Mouse (Mus musculus) thymus, postnatal 0 days (tissue): Measurements from ENCODE around the gene Klhl35. TPM values are rescaled to one million over a fixed set of nuclear protein-coding genes. Genes with fewer than 3 reads are reported as not detected.
A peak's percentile ranks its signal among the peaks of the same experiment; 100 is the strongest.

Experiments
- DNase-seq: peaks from one replicate; pipeline ENCODE4 v3.0.0-alpha.2; 2015; ENCODE audit warnings: low spot score
- polyA plus RNA-seq: library from polyadenylated mRNA; unstranded; fragments of >200 nt; fragmentation: Nextera tagmentation; extraction: Ambion mirVana; gene quantifications from 2 replicates; pipeline ENCODE4 v1.2.1, GENCODE M21; 2015

Klhl35 gene
- 0.90 and 1.1 TPM in 2 replicates for polyA plus RNA-seq

DNA sequence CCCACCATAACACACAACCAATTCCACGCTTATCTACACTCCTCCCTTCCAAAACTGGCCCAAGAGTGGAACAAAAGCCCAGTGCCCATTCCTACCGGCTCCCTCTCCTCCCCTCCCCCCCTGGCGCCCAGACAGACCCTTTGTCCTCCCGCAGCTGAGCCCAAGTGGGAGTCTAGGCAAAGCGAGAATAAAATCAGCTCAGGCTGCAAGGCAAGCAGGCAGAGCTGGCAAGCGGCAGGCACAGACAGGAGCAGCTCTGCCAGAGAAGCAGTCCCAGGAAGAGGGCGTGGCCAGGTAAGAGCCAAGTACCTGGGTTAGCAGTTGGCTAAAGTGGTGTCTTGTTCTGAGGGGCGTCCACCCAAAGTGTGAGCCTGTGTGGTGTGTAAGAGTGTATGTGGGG lies at the start of gene Klhl35:
TSS of gene Klhl35 (plus strand) at position 194 of the 400 bp plus-strand sequence.
- DNase-seq = no peak

DNA sequence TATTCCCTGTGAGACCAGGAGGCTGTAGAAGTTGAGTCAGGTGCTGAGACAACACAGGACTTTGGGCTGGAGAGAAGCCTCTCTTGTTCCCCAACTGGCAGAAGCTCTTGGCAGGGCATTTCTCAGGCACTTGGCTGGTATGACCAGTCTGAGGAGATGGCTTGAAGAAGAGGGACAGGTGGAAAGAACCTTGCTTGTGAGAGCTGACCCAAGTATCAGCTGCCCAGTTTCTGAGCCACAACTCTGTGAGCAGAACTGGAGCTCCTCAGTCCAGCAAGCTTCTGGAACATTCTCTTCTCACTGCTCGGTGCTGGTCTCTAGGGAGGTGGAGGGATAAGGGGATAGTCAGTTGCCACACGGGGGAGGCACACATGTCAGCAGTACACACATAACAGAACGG lies 46.5 kb upstream of the Klhl35 start:
- no peak for DNase-seq

DNA sequence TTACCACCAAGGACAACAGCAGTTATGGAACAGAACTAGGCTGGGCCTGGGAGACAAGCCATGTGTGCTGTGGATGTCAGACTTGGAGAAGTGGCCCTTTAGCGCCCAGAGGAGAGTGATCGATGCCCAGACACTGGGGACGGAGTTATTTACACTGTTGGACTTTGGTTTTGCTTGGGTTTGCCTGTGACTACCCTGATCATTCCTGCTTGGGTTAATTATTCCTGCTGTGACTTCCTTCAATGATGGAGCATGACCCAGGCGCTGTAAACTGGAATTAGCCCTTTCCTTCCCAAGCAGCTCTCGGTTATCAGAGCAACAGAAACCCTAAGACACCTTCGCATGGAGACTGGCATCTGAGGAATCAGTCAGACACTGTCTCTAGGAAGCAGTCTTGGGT lies 44.8 kb upstream of the Klhl35 start:
- no peak for DNase-seq

DNA sequence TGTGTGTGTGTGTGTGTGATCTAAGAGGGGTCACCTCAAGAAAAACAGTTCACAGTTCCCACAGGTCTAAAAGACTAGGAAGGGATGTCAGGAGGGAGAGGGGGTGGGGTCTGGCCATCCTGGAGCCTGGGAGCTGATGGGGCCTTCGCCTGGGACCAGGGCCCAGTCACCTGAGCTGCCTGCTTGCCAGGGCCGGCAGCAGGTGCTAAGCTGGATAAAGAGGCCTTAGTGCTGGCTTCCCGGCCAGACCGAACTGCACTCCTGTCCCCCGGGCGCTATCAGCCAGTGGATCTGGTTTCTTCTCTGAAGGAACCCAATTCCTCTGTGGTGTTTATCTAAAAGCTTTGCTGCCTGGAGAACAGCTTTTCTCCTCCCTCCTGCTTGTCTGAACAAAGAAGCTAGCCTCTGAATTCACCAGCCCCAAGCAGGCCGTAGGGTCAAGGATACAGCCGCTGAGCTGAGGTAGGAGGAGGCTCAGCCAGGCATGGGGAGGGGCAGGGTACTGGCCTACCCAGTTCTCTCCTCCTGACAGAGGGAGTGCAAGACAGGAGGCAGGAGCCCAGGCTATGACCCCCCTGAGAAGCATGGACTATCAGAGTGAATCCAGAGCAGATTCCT lies 41.2 kb upstream of the Klhl35 start:
- no peak for DNase-seq

DNA sequence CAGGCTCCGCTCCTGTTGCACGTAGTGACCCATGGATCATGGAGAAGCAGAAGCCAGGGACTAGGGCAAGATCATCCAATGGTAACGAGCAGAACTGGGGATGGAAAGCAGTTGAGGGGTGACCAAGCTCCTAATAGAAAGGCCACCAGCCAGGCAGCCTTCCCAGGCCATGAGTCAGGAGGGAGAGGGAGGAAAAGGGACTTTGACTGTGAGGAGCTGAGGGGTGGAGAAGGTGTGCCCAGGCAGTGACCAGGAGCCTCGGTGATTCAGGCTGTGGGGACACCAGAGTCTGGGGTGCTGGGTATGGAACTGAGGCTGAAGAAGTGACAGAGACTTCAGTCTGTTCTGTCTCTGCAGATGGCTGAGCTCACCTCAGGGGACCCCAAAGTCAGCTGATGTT lies 40.1 kb upstream of the Klhl35 start:
- DNase-seq = no peak

DNA sequence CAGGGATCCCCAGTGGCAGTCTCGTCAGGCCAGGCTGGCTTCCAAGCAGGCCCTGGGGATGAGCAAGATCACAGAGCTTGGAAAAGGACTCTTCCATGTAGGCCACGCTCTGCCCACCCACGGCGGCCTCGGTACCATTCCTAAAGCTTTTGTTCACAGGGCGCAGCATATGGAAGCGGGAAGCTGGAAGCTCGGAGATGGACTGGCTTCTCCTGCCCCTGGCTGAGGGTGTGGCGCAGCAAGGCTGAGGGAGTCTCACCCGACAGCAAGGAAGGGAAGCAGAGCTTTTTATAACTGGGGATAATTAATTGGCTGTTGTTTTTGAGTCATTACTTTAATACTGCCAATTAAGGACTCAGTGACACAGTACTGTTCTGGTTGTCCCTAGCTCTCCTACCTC lies 38.8 kb upstream of the Klhl35 start:
- no peak for DNase-seq

DNA sequence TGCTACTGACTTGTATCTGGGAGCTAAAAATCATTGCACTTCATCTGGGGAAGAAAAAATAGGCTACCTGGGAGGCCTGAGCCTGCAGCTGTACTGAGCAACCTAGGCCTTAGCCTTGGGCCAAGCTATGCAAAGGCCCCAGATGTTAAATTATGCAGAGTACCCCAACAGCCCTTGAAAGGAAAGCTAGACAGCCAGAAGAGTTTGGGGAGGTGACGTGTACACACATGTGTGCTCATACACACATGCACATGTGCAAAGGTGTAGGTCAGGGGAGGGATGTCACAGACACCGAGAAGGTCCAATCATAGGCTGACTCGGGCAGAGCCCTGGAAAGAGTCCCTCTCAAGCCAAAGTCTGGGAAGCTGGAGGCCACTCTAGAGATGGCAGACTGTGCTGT lies 37.8 kb upstream of the Klhl35 start:
- DNase-seq = no peak

DNA sequence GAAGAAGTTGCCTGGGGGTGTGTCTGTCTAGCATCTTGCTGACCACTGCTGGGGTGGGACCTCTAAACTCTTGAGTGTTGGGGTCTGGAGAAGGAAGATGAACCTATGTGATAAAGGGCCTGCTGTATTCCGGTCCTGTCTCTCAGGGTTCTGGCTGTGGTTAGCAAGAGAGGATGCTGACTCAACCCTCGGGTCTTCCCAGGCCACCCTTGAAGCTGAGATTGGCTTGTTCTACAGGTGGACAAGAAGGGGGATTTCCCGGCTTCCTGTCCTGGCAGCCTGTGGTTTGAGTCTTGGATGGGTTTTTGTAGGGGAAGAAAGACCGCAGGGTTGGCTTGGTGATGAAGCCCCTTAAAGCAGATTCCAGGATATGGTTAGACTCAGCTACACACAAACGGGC lies 37.0 kb upstream of the Klhl35 start:
- no peak for DNase-seq

DNA sequence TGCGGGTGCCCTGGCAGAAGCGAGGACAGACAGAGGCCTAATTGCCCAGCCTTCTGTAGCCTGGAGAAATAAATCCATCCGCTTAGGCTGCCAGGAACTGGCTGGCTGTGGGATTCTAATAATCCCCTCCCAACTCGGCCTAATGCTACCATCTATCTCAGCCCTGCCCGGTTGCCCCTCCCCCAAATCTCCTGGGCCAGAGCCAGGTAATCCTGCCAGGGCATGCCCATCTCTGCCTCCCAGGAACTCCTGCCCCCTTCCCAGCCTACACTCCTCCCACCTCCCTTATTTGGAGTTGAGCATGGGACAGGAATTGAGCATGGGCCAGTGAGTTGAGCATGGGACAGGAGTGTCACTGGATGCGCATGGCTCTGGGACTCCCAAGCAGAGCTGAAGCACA lies 36.0 kb upstream of the Klhl35 start:
- DNase-seq = no peak

DNA sequence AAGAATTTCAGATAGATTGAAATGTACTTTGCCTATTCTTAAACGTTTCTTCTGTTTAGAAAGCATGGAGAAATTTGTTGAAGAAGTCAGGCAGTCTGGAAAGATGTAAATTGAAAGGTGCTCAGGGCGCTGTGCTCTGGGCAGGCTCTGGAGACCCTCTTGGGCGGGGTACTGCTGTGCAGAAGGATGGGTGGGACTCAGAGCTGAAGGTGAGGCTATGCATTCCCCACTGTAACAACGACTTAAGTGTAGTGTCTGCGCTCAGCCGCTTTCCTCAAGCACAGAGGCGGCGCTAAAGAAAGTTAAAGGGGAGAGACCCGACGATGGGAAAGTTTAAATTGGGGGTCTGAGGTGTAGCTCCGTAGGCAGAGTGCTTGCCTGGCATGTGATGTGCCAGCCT lies 35.6 kb upstream of the Klhl35 start:
- DNase-seq = no peak

DNA sequence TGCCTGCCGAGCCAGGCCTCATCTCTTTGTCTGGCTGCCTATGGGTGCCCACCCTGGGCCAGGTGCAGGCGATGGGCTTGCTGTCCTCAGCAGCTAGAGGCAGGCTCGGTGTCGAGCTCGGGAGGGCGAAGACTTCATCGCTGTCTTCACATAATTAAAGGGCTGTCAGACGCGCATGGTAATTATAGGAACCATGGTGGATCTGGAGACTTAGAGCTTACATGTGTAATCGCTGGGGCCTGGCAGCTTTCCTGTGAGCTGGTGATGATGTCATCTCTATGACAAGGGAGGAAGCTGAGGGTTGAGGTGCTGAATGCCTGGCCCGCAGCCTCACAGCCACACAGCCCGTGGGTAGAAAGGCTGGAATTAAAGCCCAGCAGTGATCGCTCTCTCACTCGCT lies 33.6 kb upstream of the Klhl35 start:
- DNase-seq = peak; percentile 30

DNA sequence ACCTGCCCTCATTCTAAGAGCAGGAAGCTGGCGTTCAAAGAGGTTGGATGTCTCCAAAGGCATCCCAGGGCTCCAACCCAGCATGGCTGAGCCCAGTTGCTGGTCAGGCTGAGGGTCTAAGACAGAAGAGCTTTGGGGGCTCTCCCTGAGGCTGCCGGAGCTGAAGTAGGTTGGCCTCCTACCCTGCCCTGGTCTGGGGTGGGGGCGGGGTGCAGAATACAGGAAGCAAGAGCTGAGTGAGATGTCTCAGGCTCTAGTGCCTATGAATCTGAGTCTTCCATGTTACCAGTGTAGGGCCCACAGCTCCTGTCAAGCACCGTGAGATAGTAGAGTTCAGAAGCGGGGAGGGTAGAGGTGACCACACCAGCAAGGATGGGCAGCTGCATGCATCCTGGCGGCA lies 32.9 kb upstream of the Klhl35 start:
- no peak for DNase-seq

DNA sequence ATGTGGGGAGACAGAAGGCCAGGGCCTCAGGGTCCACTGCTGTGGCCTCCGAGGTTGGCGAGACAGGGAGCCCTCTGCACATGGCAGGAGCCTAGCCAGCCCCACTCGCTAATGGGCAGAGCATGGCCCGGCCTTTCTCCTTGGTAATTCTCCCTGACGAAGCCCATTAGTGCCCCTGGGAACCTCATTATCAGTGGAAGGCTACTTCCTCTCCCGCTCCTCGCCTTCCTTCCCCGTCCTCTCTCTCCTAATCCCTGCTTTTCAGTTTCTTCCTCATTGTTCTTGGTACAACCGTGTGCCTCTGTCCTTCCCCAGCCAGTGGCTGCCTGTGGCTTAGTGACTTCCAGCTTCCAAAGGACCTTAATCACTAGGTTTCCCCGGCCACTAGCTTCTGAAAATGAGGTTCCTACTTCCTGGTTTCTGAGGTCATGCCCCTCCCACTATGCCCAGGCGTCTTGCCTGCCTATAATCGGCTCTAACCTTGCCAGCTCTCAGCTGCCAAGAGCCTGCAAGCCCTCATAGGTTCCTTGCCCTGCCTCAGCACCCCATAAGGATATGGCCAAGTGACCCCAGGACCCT lies 31.0 kb upstream of the Klhl35 start:
- peak; percentile 21 for DNase-seq

DNA sequence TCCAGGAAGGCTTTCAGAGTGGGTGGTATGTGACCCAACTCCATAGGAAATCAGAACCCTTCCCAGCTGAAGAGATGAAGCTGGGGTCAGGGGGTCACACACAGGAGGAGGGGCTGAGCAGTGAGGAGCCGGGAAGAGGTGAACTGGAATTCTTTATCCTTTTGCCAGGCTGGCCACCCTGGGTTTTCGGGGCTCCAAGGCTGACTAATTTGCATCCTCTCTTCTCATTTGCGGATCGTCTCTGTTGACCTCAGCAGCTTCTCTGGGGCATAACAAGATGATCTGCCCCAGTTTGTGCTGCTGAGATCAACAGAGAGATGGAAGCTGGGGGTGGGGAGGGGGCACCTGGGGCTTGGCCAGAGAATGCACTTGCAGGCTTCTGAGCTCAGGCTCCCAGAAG lies 29.3 kb upstream of the Klhl35 start:
- no peak for DNase-seq

DNA sequence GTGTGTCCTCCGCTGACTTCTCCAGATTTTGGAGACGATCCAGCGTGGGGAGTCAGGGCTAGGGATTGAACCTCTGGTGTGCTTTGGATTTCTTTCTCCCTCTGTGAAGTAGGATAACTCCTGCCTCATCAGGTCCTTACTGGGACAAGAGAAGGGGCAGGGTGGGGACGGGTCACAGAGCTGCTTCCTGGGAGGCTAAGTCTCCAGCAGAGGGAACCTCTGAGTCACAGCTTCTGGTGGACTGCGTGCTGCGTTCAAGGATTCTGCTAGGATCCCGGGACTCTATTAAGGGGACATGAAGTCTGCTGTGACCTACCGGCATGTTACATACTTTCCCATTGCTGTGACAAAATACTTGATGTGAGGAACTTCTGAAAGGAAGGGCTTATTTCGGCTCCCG lies 26.9 kb upstream of the Klhl35 start:
- no peak for DNase-seq

DNA sequence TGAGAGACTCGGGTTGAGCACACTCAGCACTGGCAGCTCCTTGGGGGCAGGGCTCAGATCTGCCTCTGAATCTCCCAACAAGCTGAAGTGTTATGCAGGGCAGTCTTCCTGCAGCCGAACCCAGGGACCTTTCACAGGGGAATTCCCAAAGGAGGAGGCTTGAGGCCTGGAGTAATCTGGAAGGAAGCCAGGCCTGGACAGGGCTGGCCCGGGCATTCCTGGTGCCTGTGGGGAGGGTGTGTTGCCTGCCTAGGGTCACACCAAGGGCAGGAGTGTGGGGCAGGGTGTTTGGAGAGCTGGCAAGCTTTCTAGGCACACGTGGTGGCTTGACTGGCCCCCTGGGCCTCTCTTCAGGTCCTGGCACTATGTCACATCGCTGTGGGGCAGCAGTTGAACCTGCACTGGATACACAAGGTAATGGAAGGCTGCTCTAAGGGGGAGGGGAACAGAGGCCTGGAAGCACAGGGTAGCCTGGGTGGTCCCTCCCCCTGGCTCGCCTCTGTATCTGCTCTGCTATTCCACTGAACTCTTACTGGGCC lies 24.2 kb upstream of the Klhl35 start:
- DNase-seq = no peak

DNA sequence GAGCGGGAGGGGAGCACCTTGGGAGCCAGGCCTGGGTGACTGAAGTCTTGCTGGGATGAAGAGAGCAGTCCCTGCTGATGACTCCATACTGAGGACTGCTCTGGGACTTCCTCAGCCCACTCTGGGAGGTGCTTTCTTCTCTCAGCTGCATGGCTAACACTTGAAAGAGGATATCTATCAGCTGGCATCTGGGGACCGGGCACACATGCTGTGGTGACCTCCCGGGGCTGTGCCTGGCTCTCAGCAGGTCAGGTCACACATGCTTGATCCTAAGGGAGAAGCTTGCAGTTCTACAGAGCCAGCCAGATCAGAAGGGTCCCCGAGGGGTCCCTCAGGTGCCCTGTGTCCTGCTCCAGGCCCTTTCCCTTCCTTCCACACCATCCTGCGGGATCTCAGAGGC lies 22.6 kb upstream of the Klhl35 start:
- no peak for DNase-seq

DNA sequence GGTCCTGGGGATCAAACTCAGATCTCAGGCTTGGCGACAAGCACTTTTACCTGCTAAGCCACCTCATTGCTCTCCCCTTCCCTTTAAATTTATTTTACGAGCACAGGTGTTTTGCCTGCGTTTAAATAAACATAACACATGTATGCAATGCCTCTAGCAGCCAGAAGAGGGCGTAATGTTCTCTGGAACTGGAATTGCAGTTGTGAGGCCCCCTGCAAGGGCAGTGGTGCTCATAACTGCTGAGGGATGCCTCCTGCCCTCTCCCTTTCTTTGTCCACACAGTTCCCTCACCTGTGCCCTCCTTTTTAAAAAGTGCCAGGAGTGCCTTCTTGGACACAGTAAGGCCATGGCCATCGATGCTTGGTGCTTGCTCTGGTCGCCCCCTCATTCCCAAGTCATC lies 21.8 kb upstream of the Klhl35 start:
- peak; percentile 32 for DNase-seq

DNA sequence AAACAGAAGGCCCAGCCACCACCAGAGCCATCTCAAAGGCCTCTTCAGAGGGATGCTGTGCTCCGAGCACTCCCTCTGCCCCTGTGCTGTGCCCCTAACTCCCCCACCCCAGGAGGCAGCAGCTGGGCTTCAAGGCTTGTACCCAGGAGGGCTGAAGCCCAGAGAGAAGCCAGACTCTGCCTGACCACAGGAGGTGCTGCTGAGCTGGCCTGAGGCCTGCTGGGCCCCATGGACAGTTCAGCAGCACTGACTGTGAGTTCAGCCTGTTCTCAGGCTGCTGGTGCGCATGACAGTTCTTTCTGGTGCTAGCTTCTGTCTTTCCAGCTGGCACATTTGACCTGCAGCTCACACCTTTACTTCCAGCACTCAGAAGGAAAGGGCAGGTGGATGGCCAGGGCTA lies 20.0 kb upstream of the Klhl35 start:
- DNase-seq = no peak

DNA sequence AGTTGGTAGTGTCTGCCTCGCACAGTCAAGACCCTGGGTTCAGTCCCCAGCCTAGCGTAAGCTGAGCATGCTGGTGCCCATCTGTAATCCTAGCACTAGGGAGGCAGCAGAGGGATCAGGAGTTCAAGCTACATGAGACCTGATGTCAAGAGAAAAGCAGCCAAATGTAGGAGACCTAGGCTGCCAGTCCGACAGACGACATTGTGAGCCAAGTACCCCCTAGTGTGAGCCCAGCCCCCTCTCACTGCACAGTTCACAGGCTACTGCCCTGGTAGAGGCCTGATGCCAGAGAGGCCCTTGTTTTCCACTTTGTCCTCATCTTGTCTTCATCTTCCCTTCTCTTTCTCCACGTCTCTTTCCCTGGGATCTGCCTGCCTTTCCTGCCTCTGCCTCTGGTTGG lies 18.5 kb upstream of the Klhl35 start:
- DNase-seq = no peak

DNA sequence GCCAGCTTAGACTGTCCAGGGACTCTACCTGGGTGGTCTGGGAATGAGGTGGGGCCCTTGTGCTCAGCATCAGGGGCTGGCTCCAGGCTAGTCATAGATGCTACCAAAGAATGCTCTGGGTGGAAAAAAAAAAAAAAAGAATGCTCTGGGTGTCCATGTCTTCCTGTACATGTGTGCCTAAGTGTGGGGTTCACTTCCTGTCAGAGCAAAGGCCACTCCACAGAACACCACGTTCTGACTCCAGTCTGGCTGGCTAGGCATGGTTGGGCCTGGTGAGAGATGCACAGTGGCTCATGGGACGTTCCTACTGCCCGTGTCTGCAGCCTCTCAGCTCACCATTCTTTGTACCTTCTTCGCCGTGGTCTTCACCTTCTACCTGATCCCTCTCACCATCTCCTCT lies 17.2 kb upstream of the Klhl35 start:
- DNase-seq = peak; percentile 33

DNA sequence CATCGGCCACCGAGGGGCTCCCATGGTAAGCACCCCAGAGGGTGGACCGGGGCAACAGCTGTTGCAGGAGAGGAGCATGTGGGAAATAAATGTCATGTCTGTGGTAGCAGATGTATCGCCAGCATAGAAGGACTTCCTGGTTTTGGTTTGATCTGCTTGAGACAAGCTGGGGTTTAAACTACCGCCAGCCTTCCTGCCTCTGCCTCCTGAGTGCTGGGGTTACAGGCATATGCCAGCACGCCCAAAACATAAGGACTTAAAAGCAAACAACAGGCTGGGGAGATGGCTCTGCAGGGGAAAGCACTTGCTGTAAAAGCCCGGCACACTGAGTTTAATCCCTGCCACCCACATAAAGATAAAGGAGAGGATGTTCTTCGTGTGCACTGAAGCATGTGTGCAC lies 16.7 kb upstream of the Klhl35 start:
- DNase-seq = peak; percentile 49

DNA sequence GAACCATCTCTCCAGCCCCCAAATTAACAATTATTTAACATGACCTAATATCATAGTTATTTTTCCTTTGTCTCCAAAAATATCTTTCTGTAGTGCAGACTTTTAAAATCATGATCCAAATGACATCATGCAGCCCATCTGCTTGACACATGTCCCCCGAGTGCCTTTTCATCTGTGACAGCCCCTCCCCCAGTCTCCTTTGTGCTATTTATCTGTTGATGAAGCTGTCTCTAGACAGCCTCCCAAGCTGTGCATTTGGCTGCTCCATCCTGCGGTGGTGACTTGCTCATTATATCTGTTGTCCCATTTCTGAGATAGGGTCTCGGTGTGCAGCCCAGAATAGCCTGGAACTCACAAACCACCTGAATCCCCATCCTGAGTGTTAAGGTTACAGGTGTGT lies 16.1 kb upstream of the Klhl35 start:
- DNase-seq = no peak
